Mouse (Mus musculus) liver, adult 10 weeks (tissue): Measurements from ENCODE around the gene Lipn. TPM values are rescaled to one million over a fixed set of nuclear protein-coding genes. Genes with fewer than 3 reads are reported as not detected.

Source experiments
- polyA plus RNA-seq: library from polyadenylated mRNA; stranded (reverse); fragments of 350-450 nt; fragmentation: Illumina TruSeq; extraction: RNeasy Lipid Tissue Mini Kit (QIAGEN cat#74804); gene quantifications from one replicate; pipeline ENCODE4 v1.2.3, GENCODE M21; 2014; ENCODE audit warnings: low read depth, low replicate concordance

Gene Lipn
- not detected for polyA plus RNA-seq

GRCm38 (mm10) chr19:34066779-34067472, at the start of gene Lipn:
Gene Lipn, plus strand, starts transcription at chr19:34067358.

GRCm38 (mm10) chr19:34100633-34101032, 33.5 kb downstream of the Lipn start, which contains the start of gene Lipm:
Gene Lipm, plus strand, starts transcription at chr19:34100933.

Other genes starting within 250 kb of the Lipn start
- gene Lipf, start 106.2 kb upstream of the Lipn start, polyA plus RNA-seq = not detected
- not detected for gene Lipk, start 59.1 kb upstream of the Lipn start, polyA plus RNA-seq
- not detected for gene Lipm, start 33.6 kb downstream of the Lipn start, polyA plus RNA-seq
- gene Ankrd22, start 98.7 kb downstream of the Lipn start, polyA plus RNA-seq = 0.56 TPM
- gene Stambpl1, start 124.9 kb downstream of the Lipn start, polyA plus RNA-seq = 4.3 TPM
- gene Acta2, start 188.2 kb downstream of the Lipn start, polyA plus RNA-seq = 1.1 TPM
- gene Fas, start 223.3 kb downstream of the Lipn start, polyA plus RNA-seq = 60.3 TPM